Mouse (Mus musculus): Measurements from ENCODE around the gene Rad51d. TPM values are rescaled to one million over a fixed set of nuclear protein-coding genes. Genes with fewer than 3 reads are reported as not detected.
A peak's percentile ranks its signal among the peaks of the same experiment; 100 is the strongest.

Rad51d gene
- polyA plus RNA-seq, 1 experiment from 2014 or later, result 12.8 TPM

DNA sequence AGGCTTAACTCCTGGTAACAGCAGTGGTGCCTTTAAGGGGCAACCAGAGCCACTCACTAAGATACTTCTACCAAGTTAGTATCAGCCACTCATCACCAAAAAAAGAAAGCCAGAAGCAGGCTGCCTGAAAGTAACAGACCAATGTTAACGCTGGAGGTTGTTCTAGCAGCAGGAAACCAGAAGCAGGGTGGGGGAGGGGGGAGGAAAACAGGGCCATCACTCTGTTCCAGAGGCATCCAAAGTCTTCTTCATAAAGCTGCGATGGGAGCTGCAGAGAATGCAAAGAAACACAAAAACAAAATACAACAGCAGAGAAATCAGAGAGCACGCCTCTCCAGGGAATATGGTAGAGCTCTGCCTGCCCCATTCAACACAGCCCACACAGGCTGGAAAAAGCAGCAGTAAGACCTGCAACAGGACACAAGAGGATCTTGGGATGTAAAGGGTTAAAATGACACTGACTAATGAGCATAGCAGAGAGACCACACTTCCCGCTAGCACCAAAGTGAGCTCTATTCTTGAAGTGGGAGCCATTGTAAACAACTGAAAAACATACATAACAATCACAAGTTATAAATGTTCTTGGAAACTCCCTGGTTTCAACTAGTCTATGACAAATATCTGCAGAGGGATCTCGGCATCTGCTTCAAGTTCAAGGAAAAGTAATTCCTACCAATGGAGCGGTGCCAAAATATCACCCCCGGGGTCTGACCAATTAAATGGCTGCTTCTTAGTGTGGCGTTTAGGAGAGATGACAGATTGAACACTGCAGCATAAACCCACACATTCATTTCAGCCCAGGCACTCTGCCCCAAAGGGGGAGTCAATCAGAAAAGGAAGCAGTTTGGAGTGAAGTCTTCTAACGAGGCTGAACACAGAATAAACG lies 59.2 kb downstream of the Rad51d start:
- peak overlapping the region; percentile 35; the same call in 1 of the 2 replicates for H3K4me2 ChIP-seq (ENCODE audit: low read depth, low read length)
- H3K4me1 ChIP-seq (ENCODE audit: control insufficient read depth, insufficient read depth, low read length), result peaks cover 16% of the 10 kb centered on the region
- peak overlapping the region; percentile 26; the same call in 1 of the 2 replicates for H3K9ac ChIP-seq (ENCODE audit: low read length)
- H3K27me3 ChIP-seq (ENCODE audit: control insufficient read depth, insufficient read depth, low read length), result no peaks in the 10 kb centered on the region
- H3K9me3 ChIP-seq (replicated peaks; ENCODE audit: control insufficient read depth, low read length), result no peaks in the 10 kb centered on the region
- no peak; the same call in 1 of the 2 replicates for ATAC-seq (ENCODE audit: insufficient read depth, low FRiP score)
- 23% methylated on average over 10 of the region's 10 CpGs for WGBS
- no peak overlapping the region for H3K27ac ChIP-seq (ENCODE audit: low read length)
- H3K36me3 ChIP-seq (ENCODE audit: control insufficient read depth, insufficient read depth, low read length), result no peaks in the 10 kb centered on the region
- H3K4me3 ChIP-seq (replicated peaks; ENCODE audit: low read length), result peak overlapping the region; percentile 5; the same call in 1 of the 2 replicates

DNA sequence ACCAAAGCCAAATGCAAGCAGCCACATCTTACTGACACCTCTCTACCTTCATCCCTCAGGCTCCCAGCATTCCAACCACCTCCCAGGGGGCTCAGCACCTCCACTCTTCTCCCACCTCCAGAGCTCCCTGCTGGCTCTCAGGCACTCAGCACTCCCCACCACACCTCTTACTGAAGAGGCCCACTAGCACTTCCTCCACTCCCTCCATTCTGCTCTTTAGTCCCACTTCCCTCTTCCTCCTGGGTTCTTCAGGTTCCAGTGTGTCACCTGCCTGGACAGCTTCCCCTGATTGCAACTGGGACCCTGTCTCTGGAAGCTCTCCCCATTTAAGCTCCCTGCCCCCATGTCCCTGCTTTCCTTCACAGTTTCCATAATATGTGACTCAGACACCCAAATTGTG lies 63.6 kb downstream of the Rad51d start:
- Histone ChIP-seq H3K9ac (ENCODE audit: low read length) (no peak overlapping the region), H3K4me3 (replicated peaks; ENCODE audit: low read length) (no peak overlapping the region), H3K4me2 (ENCODE audit: low read depth, low read length) (no peak overlapping the region), H3K27me3 (ENCODE audit: control insufficient read depth, insufficient read depth, low read length) (no peaks in the 10 kb centered on the region), H3K36me3 (ENCODE audit: control insufficient read depth, insufficient read depth, low read length) (no peaks in the 10 kb centered on the region), H3K27ac (ENCODE audit: low read length) (0 out of 2 replicates have a peak overlapping the region, but pooled peaks have one; percentile 24), H3K4me1 (ENCODE audit: control insufficient read depth, insufficient read depth, low read length) (peaks cover 17% of the 10 kb centered on the region), H3K9me3 (replicated peaks; ENCODE audit: control insufficient read depth, low read length) (no peaks in the 10 kb centered on the region)
- ATAC-seq (ENCODE audit: insufficient read depth, low FRiP score), result no peak

Other genes starting within 250 kb of the Rad51d start
- 0.16 and 0.23 TPM in 2 replicates for gene Cct6b, start 126.3 kb downstream of the Rad51d start, polyA plus RNA-seq (2015; fragmentation: Nextera tagmentation; extraction: Ambion mirVana)
- gene Zfp830, start 126.3 kb downstream of the Rad51d start, polyA plus RNA-seq (2015; fragmentation: Nextera tagmentation; extraction: Ambion mirVana), result 35.4 and 36.1 TPM in 2 replicates
- gene Lig3, start 109.5 kb downstream of the Rad51d start, polyA plus RNA-seq (2015; fragmentation: Nextera tagmentation; extraction: Ambion mirVana), result 27.3 and 30.7 TPM in 2 replicates
- gene Rffl, start 19.4 kb downstream of the Rad51d start, polyA plus RNA-seq (2015; fragmentation: Nextera tagmentation; extraction: Ambion mirVana), result 21.9 and 23.8 TPM in 2 replicates
- 0.22 TPM in 1 of 2 replicates, not detected in the other for gene Fndc8, start 1.5 kb upstream of the Rad51d start, polyA plus RNA-seq (2015; fragmentation: Nextera tagmentation; extraction: Ambion mirVana)
- gene Nle1, start 17.8 kb upstream of the Rad51d start, polyA plus RNA-seq (2015; fragmentation: Nextera tagmentation; extraction: Ambion mirVana), result 28.5 and 33.8 TPM in 2 replicates
- 1.3 and 10.6 TPM in 2 replicates for gene Unc45b, start 19.9 kb upstream of the Rad51d start, polyA plus RNA-seq (2015; fragmentation: Nextera tagmentation; extraction: Ambion mirVana)
- 1.9 and 2.3 TPM in 2 replicates for gene Slfn5, start 60.7 kb upstream of the Rad51d start, polyA plus RNA-seq (2015; fragmentation: Nextera tagmentation; extraction: Ambion mirVana)
- gene Slfn9, start 101.2 kb upstream of the Rad51d start, polyA plus RNA-seq (2015; fragmentation: Nextera tagmentation; extraction: Ambion mirVana), result 21.2 and 21.3 TPM in 2 replicates
- 0.81 and 0.85 TPM in 2 replicates for gene Slfn8, start 130.2 kb upstream of the Rad51d start, polyA plus RNA-seq (2015; fragmentation: Nextera tagmentation; extraction: Ambion mirVana)
- 9.3 and 9.5 TPM in 2 replicates for gene Slfn2, start 174.5 kb upstream of the Rad51d start, polyA plus RNA-seq (2015; fragmentation: Nextera tagmentation; extraction: Ambion mirVana)
- 1.4 and 1.5 TPM in 2 replicates for gene Slfn1, start 226.2 kb upstream of the Rad51d start, polyA plus RNA-seq (2015; fragmentation: Nextera tagmentation; extraction: Ambion mirVana)

Measured in stomach, embryonic 16.5 days (tissue).